Mouse (Mus musculus): ENCODE results near the gene Pla2g15. TPM values are rescaled to one million over a fixed set of nuclear protein-coding genes. Genes with fewer than 3 reads are reported as not detected.

The Pla2g15 gene
- total RNA-seq, 4 experiments from 2014 or later = 23.4 to 31.5 (median 26.9) TPM

DNA sequence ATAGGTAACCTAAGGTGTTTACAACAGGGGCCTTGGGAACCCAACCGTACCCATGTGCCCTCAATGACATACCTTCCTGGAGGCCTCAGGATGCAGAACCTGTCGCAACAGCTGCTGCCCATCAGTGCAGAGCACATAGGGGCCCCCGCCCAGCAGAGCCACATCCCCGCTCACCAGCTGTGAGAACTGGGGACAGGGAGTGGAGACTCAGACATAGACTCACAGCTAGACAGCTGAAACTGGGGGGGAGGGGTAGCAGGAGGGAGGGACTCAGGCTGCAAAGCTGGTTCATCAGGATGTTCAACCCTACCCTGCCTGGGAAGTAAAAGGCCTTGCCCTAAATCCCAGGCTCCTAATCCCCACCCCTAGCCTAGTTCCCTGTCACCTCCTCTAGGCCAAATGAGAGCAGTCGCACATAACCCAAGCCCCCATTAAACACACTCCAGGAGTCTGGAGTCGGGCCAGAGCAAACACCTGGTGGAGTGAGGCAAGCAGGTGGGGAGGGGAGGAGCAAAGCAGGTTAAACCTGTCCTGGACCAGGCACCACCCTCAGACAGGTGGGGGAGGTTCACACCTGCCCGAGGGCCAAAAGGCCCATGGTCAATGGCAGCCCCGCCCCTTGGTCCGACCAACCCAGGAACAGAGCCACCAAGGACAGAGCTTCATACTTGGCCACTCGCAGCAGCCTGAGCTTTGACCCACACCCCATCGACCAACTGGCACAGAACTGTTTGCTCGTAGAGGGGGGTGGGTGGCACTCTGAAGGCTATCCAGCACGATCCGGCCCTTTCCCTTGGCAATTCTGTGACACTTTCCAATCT is 15.2 kb upstream of the Pla2g15 start:
- no peak for DNase-seq (ENCODE audit: low spot score in 2 of 2)

DNA sequence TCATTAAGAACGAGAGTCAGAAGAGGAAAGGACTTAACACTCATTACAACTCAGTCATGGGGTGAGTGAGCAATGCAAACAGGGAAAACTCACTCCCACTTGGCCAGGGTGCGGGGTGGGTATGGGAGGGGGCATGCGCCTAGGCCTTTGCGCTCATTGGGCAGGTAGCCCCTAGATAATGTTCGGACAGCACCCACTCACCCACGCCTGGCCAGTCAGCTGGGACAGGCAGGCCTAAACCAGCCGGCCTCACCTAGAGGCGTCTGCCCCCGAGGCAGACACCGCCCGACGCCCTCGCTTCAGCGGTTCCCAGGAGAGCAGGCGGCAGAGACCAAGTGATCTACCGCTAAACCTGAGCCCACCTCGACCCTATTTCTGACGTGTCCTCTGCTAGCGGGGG is 14.5 kb upstream of the Pla2g15 start:
- DNase-seq (ENCODE audit: low spot score in 2 of 2) = no peak

DNA sequence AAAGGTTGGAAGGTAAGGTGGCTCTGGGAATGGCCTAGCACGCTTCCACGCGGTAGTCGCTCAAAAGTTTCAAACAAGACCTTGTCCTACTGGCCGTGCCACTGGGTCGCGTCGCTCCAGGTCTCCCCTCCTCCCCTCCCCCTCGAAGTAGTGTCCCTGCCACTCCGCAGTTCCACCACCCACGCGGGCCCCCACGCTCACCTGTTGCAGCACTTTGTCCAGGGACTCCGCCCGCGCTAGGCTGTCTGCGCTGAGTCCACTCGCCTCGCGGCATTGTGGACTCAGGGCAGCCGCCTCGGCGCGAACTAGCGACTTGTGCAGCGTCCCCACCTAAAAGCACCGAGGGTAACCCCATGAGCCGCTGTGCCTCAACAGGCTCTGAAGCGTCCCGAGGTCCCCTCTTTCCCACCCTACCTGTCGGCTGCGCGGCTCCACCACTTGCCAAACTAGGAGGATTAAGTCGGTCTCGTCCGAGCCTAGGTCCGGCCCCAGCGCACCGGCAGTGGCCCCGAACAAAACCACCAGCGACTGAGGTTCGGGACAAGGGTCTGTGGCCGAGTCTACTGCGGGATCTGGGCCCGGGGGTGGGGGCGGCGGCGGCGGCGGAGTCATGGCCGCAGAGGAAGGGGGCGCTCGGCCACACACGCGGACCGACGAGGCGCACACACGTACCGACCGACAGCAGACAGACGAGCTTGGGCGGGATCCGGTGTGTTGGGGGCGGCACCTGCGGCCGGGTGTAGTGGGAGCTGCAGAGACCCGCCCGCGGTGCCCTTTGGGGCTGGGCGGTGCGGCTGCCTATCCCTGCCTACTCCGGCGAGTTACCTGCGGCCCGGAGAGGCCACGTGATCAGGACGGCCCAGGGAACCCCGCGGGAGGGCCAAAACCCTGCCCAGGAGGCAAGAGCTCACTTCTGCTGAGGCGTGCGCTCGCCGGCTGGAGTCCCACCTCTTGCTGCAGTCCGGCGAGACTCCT is 13.8 kb upstream of the Pla2g15 start, which contains the start of gene Esrp2:
Gene Esrp2, minus strand, starts transcription at position 819 of the 975 bp plus-strand sequence.
- DNase-seq (ENCODE audit: low spot score in 2 of 2) = no peak

DNA sequence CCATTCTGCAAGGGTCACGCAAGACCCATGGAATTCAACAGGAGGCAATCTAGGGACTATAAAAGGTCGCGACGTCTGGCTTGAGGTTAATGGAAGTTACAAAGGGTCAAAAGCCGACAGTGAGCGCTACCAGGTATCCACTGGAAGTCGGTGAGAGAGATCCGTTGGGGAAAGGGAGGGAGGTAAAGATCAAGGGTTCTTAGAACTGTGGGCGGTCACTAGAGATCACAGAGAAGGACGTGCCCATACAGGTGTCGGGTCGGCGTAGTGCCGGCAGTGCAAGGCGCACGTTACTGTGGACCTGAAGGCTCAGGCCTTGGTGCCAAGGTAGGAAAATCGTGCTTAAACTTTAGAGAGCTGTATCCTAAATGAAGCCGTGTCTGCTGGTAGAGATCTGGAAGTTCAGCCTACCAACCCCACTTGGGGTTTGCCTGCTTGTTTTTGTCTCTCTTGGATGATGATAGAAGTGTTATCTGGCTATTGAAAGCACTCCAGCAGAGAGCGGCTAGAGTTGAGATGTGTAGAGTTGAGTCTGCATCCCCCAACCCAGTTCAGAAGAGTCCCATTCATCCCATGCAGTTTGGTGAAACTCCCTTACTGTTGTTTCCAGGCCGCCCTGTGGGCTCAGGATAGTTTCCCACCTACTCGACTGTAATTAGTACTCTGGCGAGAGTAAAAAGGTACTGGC is 12.8 kb upstream of the Pla2g15 start:
- DNase-seq (ENCODE audit: low spot score in 2 of 2) = no peak

DNA sequence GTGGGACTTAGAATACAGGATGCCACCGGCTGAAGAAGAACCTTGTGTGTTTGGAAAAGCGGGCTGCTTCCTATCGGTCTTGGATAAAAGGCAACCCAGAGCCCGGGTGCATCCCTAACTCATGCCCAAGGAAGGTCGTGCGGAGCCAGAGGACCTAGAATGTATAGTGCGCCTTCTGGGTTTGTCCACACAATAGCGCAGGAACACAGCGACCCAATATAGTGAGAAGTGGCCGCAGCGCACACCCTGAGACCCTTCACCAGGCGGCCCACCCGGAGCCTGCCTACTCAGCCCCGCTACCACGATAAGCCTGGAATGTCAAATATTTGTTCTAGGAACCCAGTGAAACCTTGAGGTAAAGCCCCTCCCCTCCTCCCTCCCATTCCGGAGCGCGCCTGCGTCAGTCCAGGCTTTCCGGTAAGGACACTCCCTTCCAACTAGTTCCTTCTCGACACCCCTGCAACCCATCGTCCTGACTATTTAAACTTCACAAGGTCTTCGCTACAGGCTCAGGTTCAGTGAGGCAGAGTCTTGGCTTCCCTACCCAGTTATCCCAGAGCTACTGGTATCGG is 12.2 kb upstream of the Pla2g15 start:
- no peak for DNase-seq (ENCODE audit: low spot score in 2 of 2)

DNA sequence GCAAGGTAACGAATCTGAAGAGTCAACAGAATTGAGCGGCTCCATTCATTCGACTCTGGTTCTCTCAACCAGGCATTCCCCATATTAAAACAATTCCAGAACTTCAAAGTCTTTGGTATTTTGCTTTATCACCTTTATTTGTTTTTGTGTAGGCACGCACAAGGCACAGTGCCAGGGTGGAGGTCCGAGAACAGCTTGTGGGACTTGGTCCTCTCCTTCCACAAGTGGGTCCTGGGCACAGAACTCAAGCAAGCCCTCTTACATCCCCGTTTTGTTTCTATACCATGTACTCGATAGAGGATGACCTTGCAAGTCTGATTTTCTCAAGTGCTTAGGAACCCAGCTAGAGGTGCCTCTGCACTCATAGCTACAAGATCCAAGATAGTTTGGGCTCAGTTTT is 11.6 kb upstream of the Pla2g15 start:
- DNase-seq (ENCODE audit: low spot score in 2 of 2) = no peak

DNA sequence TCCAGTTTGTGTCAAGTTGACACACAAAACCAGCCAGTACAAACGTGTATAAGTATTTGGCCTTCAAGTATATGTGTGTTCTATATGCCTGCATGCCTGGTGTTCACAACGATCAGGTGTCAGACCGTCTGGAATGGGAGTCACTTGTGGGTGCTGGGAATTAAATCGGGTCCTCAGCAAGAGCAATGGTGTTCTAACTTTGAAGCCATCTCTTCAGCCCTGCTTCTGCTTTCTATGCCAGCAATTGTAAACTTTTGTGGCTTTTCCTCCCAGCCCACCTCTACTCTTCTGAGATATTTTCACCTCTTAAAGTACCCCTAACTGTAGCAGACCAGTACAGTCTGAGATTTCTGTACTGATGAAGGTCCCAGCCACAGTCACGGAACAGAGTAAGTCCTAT is 10.0 kb upstream of the Pla2g15 start:
- DNase-seq (ENCODE audit: low spot score in 2 of 2) = no peak

DNA sequence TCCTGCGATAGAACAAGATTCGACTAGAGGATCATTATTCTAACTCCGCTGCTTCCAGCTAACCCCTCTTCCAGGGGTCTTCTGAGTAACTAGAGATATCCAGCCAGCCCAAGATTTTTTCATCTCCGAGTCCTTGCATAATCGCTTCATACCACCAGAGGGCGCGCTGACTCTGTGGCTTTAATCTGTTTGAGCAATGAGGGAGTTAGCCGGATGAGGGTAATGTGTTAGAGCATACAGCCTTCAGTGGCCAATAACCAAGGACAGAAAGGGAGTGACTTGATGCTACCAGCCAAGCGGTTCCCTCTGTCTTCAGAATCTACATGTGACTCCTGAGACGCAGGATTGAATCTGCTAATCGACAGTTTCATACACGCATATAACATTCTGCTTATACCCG is 9.4 kb upstream of the Pla2g15 start:
- DNase-seq (ENCODE audit: low spot score in 2 of 2) = peak in 1 of 2 experiments; percentile 79

DNA sequence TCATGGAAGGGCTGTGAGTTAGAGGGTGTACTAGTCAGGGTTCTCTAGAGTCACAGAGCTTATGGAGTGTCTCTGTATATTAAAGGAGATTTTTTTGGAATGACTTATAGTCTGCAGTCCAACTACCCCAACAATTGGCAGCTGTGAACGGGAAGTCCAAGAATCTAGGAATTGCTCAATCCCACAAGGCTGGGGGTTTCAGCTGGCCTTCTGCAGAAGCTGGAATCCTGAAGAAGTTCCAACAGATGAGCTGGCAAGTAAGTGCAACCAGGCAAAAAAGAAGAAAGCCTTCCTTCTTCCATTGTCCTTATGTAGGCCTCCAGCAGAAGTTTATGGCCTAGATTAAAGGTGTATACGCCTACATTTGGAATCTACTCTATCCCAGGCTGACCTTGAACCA is 4.9 kb upstream of the Pla2g15 start:
- DNase-seq (ENCODE audit: low spot score in 2 of 2) = no peak

DNA sequence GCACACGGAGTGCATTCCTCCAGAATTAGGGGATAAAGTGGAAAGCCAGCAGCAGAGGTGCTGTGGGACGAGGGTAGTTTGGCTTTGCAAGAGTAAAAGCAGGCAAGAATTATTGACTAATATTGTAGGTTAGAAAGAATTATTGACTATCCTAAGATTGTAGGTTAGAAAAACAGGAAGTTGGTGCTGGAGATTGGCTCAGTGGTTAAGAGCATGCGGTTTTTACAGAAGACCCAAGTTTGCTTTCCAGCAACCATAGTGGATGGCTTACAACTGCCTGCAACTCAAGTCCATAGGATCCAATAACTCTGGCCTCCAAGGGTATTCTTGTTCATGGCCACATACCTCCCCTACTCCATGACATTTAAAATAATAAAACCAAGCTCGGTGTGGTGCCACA is 4.2 kb upstream of the Pla2g15 start:
- DNase-seq (ENCODE audit: low spot score in 2 of 2) = no peak

DNA sequence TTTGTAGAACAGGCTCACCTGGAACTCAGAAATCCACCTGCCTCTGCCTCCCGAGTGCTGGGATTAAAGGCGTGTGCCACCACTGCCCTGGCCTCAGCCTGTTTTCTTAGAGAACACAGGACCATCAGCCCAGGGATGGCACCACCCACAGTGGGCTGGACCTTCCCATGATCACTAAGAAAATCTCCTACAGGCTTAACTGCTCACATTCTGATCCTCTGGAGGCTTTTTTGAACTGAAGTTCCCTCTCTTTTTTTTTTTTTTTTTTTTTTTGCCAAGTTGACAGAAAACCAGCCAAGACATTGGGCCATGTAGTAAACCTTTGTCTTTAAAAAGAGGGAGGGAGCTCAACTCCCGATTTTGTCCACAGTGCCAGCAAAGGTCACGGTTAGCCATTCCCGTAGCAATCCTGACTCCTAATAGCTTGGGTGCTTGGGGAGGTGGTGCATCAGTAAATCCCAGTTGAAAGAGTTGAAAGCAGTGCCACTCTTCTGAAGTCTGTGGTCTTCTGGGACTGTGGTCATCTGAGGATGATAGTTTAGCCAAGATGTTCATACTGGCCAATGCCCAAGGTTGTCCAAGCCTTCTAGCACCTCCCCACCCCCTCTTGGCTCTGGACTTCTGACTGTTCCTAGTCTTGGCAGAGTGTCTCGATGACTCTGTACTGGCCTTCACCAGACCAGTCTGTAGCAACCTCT is 2.2 kb upstream of the Pla2g15 start:
- DNase-seq (ENCODE audit: low spot score in 2 of 2) = no peak

DNA sequence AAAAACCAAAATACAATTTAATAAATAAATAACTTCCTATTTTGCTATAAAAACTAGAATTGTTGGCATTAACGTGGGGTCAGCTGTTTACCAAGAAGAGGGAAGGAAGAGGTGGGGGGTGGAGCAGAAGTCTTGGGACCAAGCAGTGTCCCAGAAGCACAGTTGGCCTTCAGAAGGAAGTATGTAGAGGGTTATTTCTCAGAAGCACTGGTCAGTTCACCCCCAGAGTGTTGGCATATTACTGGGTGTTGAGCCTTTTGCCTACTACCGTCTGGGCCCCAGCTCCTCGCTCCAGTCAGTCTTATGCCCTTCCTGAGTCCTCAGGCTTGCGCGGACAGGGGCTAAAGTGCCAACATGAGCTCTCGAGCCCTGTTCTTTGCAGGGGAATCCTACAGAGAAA is 1.2 kb upstream of the Pla2g15 start:
- no peak for DNase-seq (ENCODE audit: low spot score in 2 of 2)

DNA sequence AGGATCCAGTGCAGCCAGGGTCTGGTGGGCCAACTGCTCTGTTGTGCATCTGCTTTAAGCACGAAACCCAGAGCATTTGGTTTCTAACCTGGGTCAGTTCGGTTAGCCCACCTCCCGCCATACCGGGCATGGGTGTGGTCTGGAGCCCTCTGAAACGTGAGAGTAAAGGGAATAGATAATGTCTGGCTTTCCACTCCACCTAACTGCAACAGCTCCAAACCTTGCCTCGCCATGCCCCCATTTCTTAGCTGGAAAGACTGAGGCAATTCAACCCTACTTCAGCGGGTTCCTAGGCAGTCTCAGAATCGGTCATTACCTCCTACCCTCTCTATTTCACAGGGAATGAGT is 428 bp downstream of the Pla2g15 start:
- DNase-seq (ENCODE audit: low spot score in 2 of 2) = no peak

DNA sequence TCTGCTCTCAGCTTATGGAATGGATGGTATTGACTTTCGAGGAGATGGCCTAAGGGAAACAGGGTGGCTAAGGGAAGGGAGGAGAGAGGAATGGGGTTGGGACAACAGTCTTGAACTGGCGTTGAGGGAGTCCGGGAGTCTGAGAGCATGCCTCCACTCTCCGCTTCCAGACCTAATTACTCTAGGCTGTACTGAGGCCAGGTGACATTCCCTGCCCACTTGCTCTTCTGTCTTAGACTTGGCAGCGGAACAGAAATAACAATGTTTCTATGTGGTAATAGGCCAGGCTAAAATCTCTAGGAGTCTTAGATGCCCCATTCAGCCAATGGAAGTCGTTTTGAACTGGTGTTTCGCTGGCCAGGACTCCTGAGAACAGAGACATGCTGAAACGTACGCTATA is 842 bp downstream of the Pla2g15 start:
- DNase-seq (ENCODE audit: low spot score in 2 of 2) = no peak

DNA sequence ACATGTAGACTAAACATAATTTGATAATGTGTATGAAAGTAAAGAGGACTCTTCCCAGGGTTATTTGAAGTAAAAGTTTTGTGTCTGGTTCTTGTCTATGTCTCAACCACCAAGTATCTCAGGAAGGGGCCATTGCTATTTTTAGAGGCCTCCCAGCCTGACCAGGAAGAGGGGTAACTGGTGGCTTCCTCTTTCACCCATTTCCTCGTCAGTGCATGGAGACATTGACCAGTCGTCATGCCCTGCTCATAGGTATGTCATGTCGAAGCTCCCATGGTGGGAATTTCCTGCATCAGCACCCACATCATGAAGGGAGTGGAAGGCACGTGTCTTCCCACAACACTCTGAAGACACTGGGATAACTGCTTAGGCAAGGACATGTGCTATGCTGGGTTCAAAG is 2.7 kb downstream of the Pla2g15 start:
- DNase-seq (ENCODE audit: low spot score in 2 of 2) = no peak

DNA sequence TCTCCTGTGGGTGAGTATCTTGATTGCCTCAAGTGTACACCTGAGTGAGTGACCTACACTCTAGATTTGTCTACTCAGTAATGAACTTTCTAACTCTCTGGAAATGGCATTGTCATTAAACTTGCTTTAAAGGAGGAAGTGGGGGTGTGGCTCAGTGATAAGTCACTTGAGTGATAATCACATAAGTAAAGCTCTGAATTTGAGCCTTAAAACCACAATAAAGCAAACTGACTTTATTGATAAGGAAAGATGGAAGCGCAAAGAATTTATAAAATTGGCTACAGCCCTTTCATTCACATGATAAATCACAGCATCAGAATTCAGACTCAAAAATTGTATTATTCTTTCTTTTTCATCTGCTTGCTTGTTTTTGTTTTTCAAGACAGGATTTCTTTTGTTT is 7.2 kb downstream of the Pla2g15 start:
- no peak for DNase-seq (ENCODE audit: low spot score in 2 of 2)

DNA sequence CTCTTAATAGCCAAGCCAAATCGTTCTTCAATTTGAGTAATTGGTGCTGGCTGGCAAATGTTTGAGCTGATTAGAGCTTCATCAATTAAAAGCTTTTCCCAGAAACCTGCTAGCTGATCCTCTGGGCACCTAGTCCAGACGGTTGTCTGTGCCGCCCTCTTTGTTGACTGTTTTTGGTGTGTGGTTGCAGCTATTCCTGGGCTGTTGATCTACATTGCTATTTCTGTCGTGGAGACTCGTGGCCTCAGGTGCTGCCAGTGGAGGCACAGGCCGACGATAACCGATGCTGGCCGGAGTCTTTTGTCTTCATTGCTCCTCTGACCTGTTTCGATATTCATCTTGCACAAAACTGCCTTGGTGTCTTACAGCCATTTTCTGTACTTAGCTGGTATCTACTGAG is 8.2 kb downstream of the Pla2g15 start:
- DNase-seq (ENCODE audit: low spot score in 2 of 2) = no peak

DNA sequence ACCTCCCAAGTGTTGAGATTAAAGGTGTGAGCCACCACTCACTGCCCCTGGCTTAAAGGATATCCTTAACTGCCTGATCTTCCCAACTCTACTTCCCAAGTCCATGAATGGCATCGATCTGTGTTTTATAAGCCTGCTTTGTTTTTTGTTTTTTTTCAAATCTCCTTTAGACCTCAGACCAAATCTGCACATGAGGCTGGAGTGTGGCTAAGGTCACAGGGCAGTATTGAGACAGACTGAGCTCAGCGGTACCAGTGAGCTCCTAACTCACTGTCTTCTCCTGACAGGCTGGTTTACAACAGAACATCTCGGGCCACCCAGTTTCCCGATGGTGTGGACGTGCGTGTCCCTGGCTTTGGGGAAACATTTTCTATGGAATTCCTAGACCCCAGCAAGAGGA is 9.7 kb downstream of the Pla2g15 start:
- DNase-seq (ENCODE audit: low spot score in 2 of 2) = no peak

DNA sequence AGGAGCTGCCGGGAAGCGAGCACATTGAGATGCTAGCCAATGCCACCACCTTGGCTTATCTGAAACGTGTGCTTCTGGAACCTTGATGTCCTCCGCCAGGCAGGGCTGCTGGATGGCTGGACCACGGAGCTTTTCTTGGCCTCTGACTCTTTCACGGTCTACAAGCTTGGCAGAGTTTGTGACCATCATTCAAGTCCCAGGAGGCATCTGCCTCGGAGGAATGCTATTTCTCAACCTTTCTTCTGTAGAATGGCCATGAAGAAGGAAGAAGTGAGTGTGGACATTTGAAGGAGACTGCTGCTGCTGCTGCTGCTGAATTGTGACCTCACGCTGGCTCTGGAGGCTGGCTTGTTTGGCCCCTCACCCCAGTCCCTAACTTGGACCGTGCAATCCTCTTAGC is 13.1 kb downstream of the Pla2g15 start:
- no peak for DNase-seq (ENCODE audit: low spot score in 2 of 2)

DNA sequence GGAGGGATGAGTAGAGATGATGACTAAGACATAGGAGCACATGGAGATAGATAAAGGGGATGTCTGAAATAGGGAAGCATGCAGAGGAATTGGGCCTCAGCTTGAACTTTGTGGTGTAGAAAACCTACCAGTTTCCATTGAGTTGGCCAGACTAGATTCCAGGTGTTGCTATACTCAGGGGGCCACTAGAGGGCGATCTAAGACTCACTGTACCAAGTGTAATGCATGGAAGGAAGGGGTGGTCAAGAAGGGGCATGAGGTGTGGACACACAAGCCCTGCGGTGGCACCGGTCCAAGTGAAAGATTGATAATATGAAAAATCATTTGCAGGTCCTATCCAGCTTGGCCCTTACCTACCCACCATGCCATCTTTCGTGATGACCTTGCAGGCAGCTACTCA is 15.3 kb downstream of the Pla2g15 start:
- peak; percentile 40 to 49 for DNase-seq (ENCODE audit: low spot score in 2 of 2)

All from left cerebral cortex, adult 8-10 months (tissue).